Mouse (Mus musculus): ENCODE results near the gene Pla2g4a.

Gene Pla2g4a

DNA sequence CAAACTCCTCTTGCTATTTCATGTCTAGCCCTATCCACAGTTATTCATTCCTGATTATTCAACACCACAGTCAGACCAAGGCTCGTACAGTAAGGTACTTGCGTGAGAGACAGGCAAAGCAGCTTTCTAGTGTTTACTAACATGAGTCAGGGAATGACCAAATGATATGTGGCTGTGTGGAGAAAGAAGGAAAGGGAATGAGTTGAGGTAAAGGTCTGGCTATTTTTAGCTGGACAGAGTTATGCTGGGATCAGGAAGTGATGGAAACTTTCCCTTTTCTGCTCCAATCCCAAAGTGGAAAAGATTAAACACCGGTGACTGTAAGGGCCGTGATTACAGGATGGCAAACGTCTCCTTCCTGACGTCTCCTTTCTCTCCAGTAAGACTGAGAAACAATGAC lies 114.4 kb downstream of the Pla2g4a start:
- DNase-seq = no peak

- DNase-seq = no peak
Measured at GRCm38 (mm10) chr1:149841845-149842244, 119.2 kb downstream of the Pla2g4a start.

GRCm38 (mm10) chr1:149840961-149841416 lies 120.1 kb downstream of the Pla2g4a start:
- peak in 1 of 2 experiments; percentile 12 for DNase-seq

GRCm38 (mm10) chr1:149840312-149840930 lies 120.7 kb downstream of the Pla2g4a start:
- DNase-seq = no peak

GRCm38 (mm10) chr1:149836496-149836895 lies 124.6 kb downstream of the Pla2g4a start:
- DNase-seq = no peak

- DNase-seq = no peak
Measured at GRCm38 (mm10) chr1:149833876-149834275, 127.2 kb downstream of the Pla2g4a start.

GRCm38 (mm10) chr1:149832952-149833351 lies 128.1 kb downstream of the Pla2g4a start:
- no peak for DNase-seq

DNA sequence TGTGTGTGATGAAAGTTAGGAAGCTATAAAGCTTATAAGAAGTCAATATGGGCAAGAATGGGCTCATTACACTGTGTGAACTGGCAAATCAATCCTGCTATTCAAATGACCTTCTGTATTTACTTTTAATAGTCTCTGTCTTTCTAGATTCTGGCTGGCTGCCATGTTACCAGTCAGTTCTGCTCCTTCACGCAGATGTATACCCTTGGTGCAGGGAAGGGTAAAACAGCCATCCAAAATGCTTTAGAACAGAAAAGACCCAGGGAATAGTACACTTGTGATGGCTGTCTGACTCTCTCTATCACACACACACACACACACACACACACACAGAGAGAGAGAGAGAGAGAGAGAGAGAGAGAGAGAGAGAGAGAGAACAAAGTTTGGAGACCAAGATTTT lies 128.6 kb downstream of the Pla2g4a start:
- no peak for DNase-seq

- DNase-seq = no peak
Measured at GRCm38 (mm10) chr1:149831100-149831499, 130.0 kb downstream of the Pla2g4a start.

DNA sequence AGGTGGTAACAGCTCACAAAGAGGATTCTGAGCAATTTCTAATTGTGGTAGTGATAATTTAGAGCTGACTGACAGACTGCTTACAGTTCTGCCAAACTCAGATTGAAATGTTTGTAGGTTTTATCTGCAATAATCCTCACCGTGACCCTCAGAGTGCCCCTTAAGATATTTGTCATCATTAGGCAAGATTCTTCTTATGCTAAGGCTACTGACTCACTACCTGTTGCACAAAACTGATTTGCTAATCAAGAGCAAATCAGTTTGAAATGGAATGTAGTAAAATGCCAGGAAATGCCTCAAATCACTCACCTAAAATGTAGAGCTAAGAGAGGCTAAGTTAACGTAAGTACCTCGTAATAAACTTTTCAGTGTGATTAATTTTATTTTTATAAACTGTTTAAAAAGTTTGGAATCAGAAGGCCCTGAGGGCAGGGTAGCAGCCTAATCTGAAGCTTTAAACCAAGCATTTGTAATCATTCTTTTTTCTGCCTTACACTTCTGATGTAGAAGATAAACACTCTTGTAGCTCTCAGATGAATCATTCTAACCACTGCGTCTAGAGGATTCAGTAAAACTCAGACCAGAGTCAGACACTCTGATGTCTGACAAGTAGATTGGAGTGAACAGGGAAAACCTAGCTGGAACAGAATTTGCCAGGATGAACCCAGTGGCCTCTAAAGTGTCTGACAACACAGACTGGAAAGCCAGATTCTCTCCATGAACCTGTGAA lies 147.3 kb downstream of the Pla2g4a start:
- no peak for DNase-seq

DNA sequence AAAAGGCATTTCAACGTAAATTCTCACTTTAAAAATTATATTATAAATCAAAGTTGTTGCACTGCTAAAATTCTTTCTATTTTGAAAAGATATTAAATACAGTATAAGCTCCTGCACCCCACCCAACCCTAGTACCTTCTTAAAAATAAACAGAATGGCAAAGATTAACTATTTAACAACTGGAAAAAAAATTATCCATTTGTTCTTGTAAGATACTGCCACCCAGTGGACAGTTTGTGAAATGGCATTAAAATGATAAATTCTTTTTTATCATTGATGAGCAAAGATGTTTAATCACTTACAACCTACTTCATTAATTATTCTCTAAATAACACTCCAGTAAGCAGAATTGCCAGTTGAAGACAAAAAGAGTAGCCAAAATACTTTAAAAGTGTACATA lies 151.6 kb downstream of the Pla2g4a start:
- DNase-seq = no peak
